Mouse (Mus musculus) myocyte (in vitro differentiated cells): ENCODE data around the gene Ak2. TPM values are rescaled to one million over a fixed set of nuclear protein-coding genes. Genes with fewer than 3 reads are reported as not detected.

Experiments
- H3K27me3 ChIP-seq: one replicate; pipeline ENCODE4 v1.6.1; 2011; ENCODE audit not compliant: control insufficient read depth, insufficient read depth, insufficient read length
- H3K36me3 ChIP-seq: one replicate; pipeline ENCODE4 v1.6.1; 2011; ENCODE audit not compliant: control insufficient read depth, insufficient read depth
- H3K4me2 ChIP-seq: one replicate; pipeline ENCODE4 v1.6.1; 2011; ENCODE audit warnings: low read depth, control low read depth
- H3K4me3 ChIP-seq: one replicate; pipeline ENCODE4 v1.5.1; 2011; ENCODE audit warnings: mild to moderate bottlenecking, control low read depth, moderate library complexity
- H3K79me2 ChIP-seq: one replicate; pipeline ENCODE4 v1.6.1; 2011; ENCODE audit not compliant: control insufficient read depth, insufficient read depth
- H3ac ChIP-seq: one replicate; pipeline ENCODE4 v1.6.1; 2011; ENCODE audit not compliant: control insufficient read depth, insufficient read length
- CEBPB ChIP-seq: IDR thresholded peaks from 2 replicates; pipeline ENCODE4 v1.6.1; 2011; ENCODE audit warnings: mild to moderate bottlenecking, moderate library complexity; ENCODE audit not compliant: poor library complexity, insufficient read depth, severe bottlenecking
- E2F4 ChIP-seq: IDR thresholded peaks from one replicate; pipeline ENCODE4 v1.6.1; 2011; ENCODE audit warnings: mild to moderate bottlenecking, control low read depth, moderate library complexity; ENCODE audit not compliant: insufficient read depth
- MAX ChIP-seq: IDR thresholded peaks from one replicate; pipeline ENCODE4 v1.6.1; 2011; ENCODE audit warnings: low read depth, mild to moderate bottlenecking, control low read depth
- MYOD1 ChIP-seq, 3 experiments: IDR thresholded peaks; one replicate each; pipeline ENCODE4 v1.6.1; 2011; ENCODE audit warnings: control low read depth in 2 of 3, low read depth in 2 of 3, mild to moderate bottlenecking in 2 of 3, moderate library complexity in 1 of 3; ENCODE audit not compliant: insufficient read length in 2 of 3, control insufficient read depth in 1 of 3
- MYOG ChIP-seq, 3 experiments: IDR thresholded peaks; one replicate each; pipeline ENCODE4 v1.6.1; 2011; ENCODE audit warnings: control low read depth in 2 of 3, low read depth in 2 of 3, mild to moderate bottlenecking in 2 of 3; ENCODE audit not compliant: insufficient read length in 2 of 3, control insufficient read depth in 1 of 3, insufficient read depth in 1 of 3
- POLR2A ChIP-seq: IDR thresholded peaks from one replicate; pipeline ENCODE4 v1.6.1; 2011; ENCODE audit warnings: low read depth, mild to moderate bottlenecking, control low read depth, moderate library complexity; ENCODE audit not compliant: insufficient read length
- POLR2AphosphoS2 ChIP-seq: IDR thresholded peaks from one replicate; pipeline ENCODE4 v1.6.1; 2011; ENCODE audit warnings: low read depth, control low read depth; ENCODE audit not compliant: insufficient read length
- REST ChIP-seq: IDR thresholded peaks from one replicate; pipeline ENCODE4 v1.6.1; 2011; ENCODE audit warnings: mild to moderate bottlenecking, control low read depth, moderate library complexity; ENCODE audit not compliant: insufficient read depth, insufficient read length
- SRF ChIP-seq: IDR thresholded peaks from one replicate; pipeline ENCODE4 v1.6.1; 2011; ENCODE audit warnings: low read depth; ENCODE audit not compliant: control insufficient read depth, insufficient read length
- TCF12 ChIP-seq: IDR thresholded peaks from one replicate; pipeline ENCODE4 v1.6.1; 2011; ENCODE audit warnings: mild to moderate bottlenecking, control low read depth; ENCODE audit not compliant: poor library complexity, insufficient read depth, severe bottlenecking
- TCF3 ChIP-seq: IDR thresholded peaks from one replicate; pipeline ENCODE4 v1.6.1; 2011; ENCODE audit warnings: low read depth, control low read depth; ENCODE audit not compliant: insufficient read length
- USF1 ChIP-seq: IDR thresholded peaks from one replicate; pipeline ENCODE4 v1.6.1; 2011; ENCODE audit warnings: low read depth, mild to moderate bottlenecking, control low read depth, moderate library complexity
- polyA plus RNA-seq: library from polyadenylated mRNA; unstranded; fragments of >200 nt; fragmentation: generic; extraction: Trizol; gene quantifications from one replicate; pipeline ENCODE4 v1.2.1, GENCODE M21; 2012; ENCODE audit warnings: missing spikeins

Gene Ak2
- polyA plus RNA-seq, 1 experiment = 83.0 TPM

GRCm38 (mm10) chr4:128949470-128950005 lies 42.2 kb upstream of the Ak2 start:
- no peaks in the 10 kb centered on the region for H3K27me3 ChIP-seq
- no peaks in the 10 kb centered on the region for H3K79me2 ChIP-seq
- TF ChIP-seq TCF12 (no peak), POLR2AphosphoS2 (peak; percentile 47)
- no peak overlapping the region for H3K4me3 ChIP-seq
- no peaks in the 10 kb centered on the region for H3K36me3 ChIP-seq
- no peak overlapping the region for H3ac ChIP-seq
- no peak overlapping the region for H3K4me2 ChIP-seq

- H3K4me2 ChIP-seq = no peak overlapping the region
- no peaks in the 10 kb centered on the region for H3K36me3 ChIP-seq
- no peak overlapping the region for H3ac ChIP-seq
- H3K79me2 ChIP-seq = no peaks in the 10 kb centered on the region
- no peaks in the 10 kb centered on the region for H3K27me3 ChIP-seq
- no peak for TF ChIP-seq CEBPB
- TF ChIP-seq MYOD1 (IDR thresholded peaks at IDR 0.05; ENCODE audit: control insufficient read depth in 1 of 3, insufficient read length in 2 of 3, low read depth in 2 of 3) = no peak
- TF ChIP-seq POLR2A = no peak
- TF ChIP-seq REST = peak; percentile 11
- H3K4me3 ChIP-seq = no peak overlapping the region
Observed at GRCm38 (mm10) chr4:128950461-128950860, 41.3 kb upstream of the Ak2 start.

- H3K27me3 ChIP-seq = no peaks in the 10 kb centered on the region
- no peak overlapping the region for H3ac ChIP-seq
- no peaks in the 10 kb centered on the region for H3K79me2 ChIP-seq
- H3K4me2 ChIP-seq = no peak overlapping the region
- H3K4me3 ChIP-seq = no peak overlapping the region
- TF ChIP-seq MAX (no peak), E2F4 (no peak)
- no peaks in the 10 kb centered on the region for H3K36me3 ChIP-seq
Observed at GRCm38 (mm10) chr4:128953851-128954250, 37.9 kb upstream of the Ak2 start.

- Histone ChIP-seq H3K4me3 (no peak overlapping the region), H3K79me2 (peaks cover 10% of the 10 kb centered on the region), H3K36me3 (no peaks in the 10 kb centered on the region), H3K4me2 (peak overlapping the region; percentile 61), H3K27me3 (no peaks in the 10 kb centered on the region), H3ac (no peak overlapping the region)
- TF ChIP-seq SRF (no peak), MYOD1 (IDR thresholded peaks at IDR 0.05; ENCODE audit: control insufficient read depth in 1 of 3, insufficient read length in 2 of 3, low read depth in 2 of 3) (peak in 1 of 3 experiments; percentile 15)
Observed at GRCm38 (mm10) chr4:128957155-128957911, 34.4 kb upstream of the Ak2 start.

GRCm38 (mm10) chr4:128958156-128958555 lies 33.6 kb upstream of the Ak2 start:
- Histone ChIP-seq H3K4me2 (peak overlapping the region; percentile 61), H3K4me3 (no peak overlapping the region)

GRCm38 (mm10) chr4:128958849-128959248 lies 32.9 kb upstream of the Ak2 start:
- Histone ChIP-seq H3K36me3 (no peaks in the 10 kb centered on the region), H3ac (no peak overlapping the region), H3K4me2 (no peak overlapping the region), H3K79me2 (peaks cover 10% of the 10 kb centered on the region), H3K4me3 (no peak overlapping the region), H3K27me3 (no peaks in the 10 kb centered on the region)
- no peak for TF ChIP-seq POLR2A
- no peak for TF ChIP-seq MYOG (IDR thresholded peaks at IDR 0.05; ENCODE audit: control insufficient read depth in 1 of 3, insufficient read depth in 1 of 3, insufficient read length in 2 of 3, low read depth in 2 of 3)
- no peak for TF ChIP-seq SRF
- no peak for TF ChIP-seq MYOD1 (IDR thresholded peaks at IDR 0.05; ENCODE audit: control insufficient read depth in 1 of 3, insufficient read length in 2 of 3, low read depth in 2 of 3)
- no peak for TF ChIP-seq TCF3
- TF ChIP-seq TCF12 = no peak
- TF ChIP-seq MAX = no peak
- TF ChIP-seq POLR2AphosphoS2 = no peak
- no peak for TF ChIP-seq CEBPB
- no peak for TF ChIP-seq REST
- no peak for TF ChIP-seq E2F4
- TF ChIP-seq USF1 = no peak

More at GRCm38 (mm10) chr4:128958156-128958555, 33.6 kb upstream of the Ak2 start:
- Histone ChIP-seq H3ac (no peak overlapping the region), H3K36me3 (no peaks in the 10 kb centered on the region), H3K27me3 (no peaks in the 10 kb centered on the region), H3K79me2 (peaks cover 10% of the 10 kb centered on the region)
- TF ChIP-seq CEBPB (no peak), SRF (no peak), MAX (no peak), MYOD1 (IDR thresholded peaks at IDR 0.05; ENCODE audit: control insufficient read depth in 1 of 3, insufficient read length in 2 of 3, low read depth in 2 of 3) (no peak)
